Mouse (Mus musculus) small intestine, adult 2 months (tissue): ENCODE data around the gene Slc2a4. TPM values are rescaled to one million over a fixed set of nuclear protein-coding genes. Genes with fewer than 3 reads are reported as not detected.
"Not testable (repeated sequence)": the region's sequence is repeated elsewhere in the genome, so short reads cannot be mapped to it uniquely, and the experiment has no call there.

ENCODE experiments used
- H3K27ac ChIP-seq: fragments of 200-500 bp; 2 replicates; pipeline ENCODE4 v1.5.1; 2012; ENCODE audit warnings: low read depth, low read length, control low read depth, inconsistent platforms; ENCODE audit not compliant: insufficient read depth
- H3K27me3 ChIP-seq: fragments of 200-500 bp; 2 replicates; pipeline ENCODE4 v1.6.1; 2012; ENCODE audit warnings: mild to moderate bottlenecking, moderate library complexity, low read length, inconsistent platforms; ENCODE audit not compliant: control insufficient read depth, insufficient read depth
- H3K36me3 ChIP-seq: fragments of 200-500 bp; 2 replicates; pipeline ENCODE4 v1.6.1; 2012; ENCODE audit warnings: mild to moderate bottlenecking, low read length, control low read depth, inconsistent platforms; ENCODE audit not compliant: control insufficient read depth, insufficient read depth
- H3K4me1 ChIP-seq: fragments of 200-500 bp; 2 replicates; pipeline ENCODE4 v1.6.1; 2012; ENCODE audit warnings: low read length, inconsistent platforms, mixed read lengths; ENCODE audit not compliant: control insufficient read depth, insufficient read depth, insufficient read length
- H3K4me3 ChIP-seq: fragments of 200-500 bp; 2 replicates; pipeline ENCODE4 v1.5.1; 2012; ENCODE audit warnings: low read depth, mild to moderate bottlenecking, control low read depth, inconsistent platforms, low read length, moderate library complexity
- CTCF ChIP-seq: fragments of 200-500 bp; IDR thresholded peaks from 2 replicates; pipeline ENCODE4 v1.5.1; 2012; ENCODE audit warnings: low read depth, mild to moderate bottlenecking, control low read depth, inconsistent platforms, low read length, moderate library complexity, mixed read lengths; ENCODE audit not compliant: insufficient replicate concordance, insufficient read length; ENCODE audit errors: extremely low read depth
- POLR2A ChIP-seq: fragments of 200-500 bp; IDR thresholded peaks from 2 replicates; pipeline ENCODE4 v1.6.1; 2012; ENCODE audit warnings: low read depth, mild to moderate bottlenecking, control low read depth, inconsistent platforms, low read length, moderate library complexity
- WGBS: fragments of 180-500 bp; shearing (Covaris S2); methylation state at CpG from one replicate; pipeline ENCODE4 v1.1.7; 2018; 5-methylcytosine and 5-hydroxymethylcytosine counted together
- polyA plus RNA-seq: library from polyadenylated mRNA; depleted of rRNA; stranded (reverse); fragments of >200 nt; gene quantifications from 2 replicates; pipeline ENCODE4 v1.2.3, GENCODE M21; 2012

Slc2a4 gene
- polyA plus RNA-seq, 1 experiment: 11.2 TPM

DNA sequence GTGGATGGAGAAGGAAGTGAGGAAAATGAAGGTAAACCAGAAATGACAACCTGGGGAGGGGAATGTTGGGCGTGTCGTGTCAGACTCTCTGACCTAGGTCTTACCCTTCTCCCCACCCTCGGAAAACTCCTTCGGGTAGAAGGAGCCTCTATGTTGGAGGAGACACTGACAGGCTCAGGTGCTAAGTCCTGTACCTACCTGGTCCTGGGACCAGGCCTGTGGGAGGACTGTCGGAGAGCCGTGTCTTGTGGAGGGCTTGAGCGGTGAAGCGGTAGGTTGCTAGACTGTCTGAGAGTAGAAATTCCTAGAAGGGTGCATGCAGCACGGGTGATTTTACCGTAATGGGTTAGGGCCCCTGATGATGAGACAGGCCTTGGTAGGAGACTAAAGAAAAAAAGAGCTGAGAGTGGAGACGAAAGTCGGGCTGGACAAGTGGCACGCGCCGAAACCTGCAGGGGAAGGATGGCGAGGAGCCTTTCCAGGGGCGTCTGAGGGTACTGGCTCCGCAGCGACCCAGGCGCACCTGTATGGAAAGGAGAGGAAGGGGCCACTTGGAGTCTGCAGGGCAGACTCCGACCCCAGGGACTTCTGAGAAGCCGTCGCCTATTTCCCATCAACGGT is 16.8 kb upstream of the Slc2a4 start, which contains the start of gene Cldn7:
TSS of gene Cldn7 (plus strand) at position 130 of the 621 bp plus-strand sequence.
- Histone ChIP-seq H3K4me1 (peaks cover 16% of the 10 kb centered on the region; the same call in 1 of the 2 replicates), H3K4me3 (peak within 1 kb of the TSS; percentile 78), H3K27ac (peak within 1 kb of the TSS; percentile 99), H3K36me3 (peaks cover 24% of the 10 kb centered on the region), H3K27me3 (no peaks in the 10 kb centered on the region)
- TF ChIP-seq CTCF (no peak), POLR2A (no peak)
- 10% methylated on average over 24 of the region's 24 CpGs for WGBS

DNA sequence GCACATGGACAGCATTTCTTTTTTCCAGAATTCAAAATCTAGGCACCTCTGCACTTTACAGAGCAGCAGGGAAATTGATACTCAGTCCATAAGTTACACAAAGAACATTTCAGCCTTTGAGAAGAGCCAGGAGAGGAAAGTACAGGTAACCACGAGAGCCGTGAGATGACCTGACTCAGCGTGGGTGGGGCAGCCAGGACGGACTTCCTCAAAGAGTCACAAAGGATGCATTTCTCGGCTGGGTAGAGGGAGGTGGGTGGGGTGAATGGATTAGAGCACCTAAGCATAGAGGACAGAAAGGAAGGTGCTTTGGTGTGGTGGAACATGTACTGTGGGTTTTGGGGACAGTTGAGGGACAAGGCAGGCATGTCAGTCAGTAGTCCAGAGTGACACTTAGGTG is 13.9 kb upstream of the Slc2a4 start:
- 8% methylated on average over 5 of the region's 5 CpGs for WGBS
- H3K4me3 ChIP-seq: no peak overlapping the region
- TF ChIP-seq CTCF (no peak), POLR2A (no peak)
- peaks cover 13% of the 10 kb centered on the region; the same call in 1 of the 2 replicates for H3K4me1 ChIP-seq
- H3K27ac ChIP-seq: peak overlapping the region; percentile 100
- H3K36me3 ChIP-seq: peaks cover 1% of the 10 kb centered on the region
- no peaks in the 10 kb centered on the region for H3K27me3 ChIP-seq

DNA sequence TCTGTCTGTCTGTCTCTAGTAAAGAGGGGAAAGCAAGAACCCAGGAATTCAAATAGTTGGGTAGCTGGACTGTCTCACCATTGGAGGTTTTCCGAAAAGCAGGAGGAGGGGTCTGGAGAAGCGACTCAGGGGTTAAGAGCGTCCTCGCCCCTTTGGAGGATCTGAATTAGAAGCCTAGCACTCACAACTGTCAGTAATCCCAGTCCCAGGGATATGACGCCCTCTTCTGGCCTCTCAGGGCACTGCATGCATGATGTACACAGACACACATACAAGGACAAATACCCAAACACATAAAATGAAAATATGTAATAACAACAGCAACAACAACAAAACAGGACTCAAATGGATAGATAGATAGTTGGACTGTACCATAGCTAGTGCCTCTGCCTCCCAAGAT is 12.6 kb upstream of the Slc2a4 start:
- 62% methylated on average over 5 of the region's 5 CpGs for WGBS
- Histone ChIP-seq H3K27ac (peak overlapping the region; percentile 100), H3K4me1 (peaks cover 13% of the 10 kb centered on the region; the same call in 1 of the 2 replicates), H3K36me3 (no peaks in the 10 kb centered on the region), H3K27me3 (no peaks in the 10 kb centered on the region), H3K4me3 (no peak overlapping the region)
- no peak for TF ChIP-seq POLR2A
- TF ChIP-seq CTCF: peak; percentile 46; the same call in 1 of the 2 replicates

DNA sequence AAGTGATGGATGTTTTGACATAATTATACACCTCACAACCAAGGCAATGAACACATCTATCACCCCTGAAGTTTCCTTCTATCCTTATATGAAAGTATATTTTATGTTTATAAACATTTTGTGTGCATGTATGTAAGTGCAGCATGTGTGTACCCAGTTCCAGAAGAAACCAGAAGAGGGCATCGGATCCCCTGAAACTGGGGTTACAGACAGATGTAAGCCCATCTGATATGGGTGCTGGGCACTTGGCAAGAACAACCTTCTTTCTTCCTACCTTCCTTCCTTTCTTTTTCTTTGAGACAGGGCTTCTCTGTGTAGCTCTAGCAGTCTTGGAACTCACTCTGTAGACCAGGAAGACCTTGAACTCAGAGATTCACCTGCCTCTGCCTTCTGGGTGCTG is 8.2 kb upstream of the Slc2a4 start:
- Histone ChIP-seq H3K4me1 (peaks cover 10% of the 10 kb centered on the region; the same call in 1 of the 2 replicates), H3K36me3 (no peaks in the 10 kb centered on the region), H3K27ac (peak overlapping the region; percentile 14; the same call in 1 of the 2 replicates), H3K27me3 (no peaks in the 10 kb centered on the region), H3K4me3 (no peak overlapping the region)
- WGBS: 79% methylated on average over 1 of the region's 1 CpGs
- TF ChIP-seq CTCF (no peak), POLR2A (no peak)

DNA sequence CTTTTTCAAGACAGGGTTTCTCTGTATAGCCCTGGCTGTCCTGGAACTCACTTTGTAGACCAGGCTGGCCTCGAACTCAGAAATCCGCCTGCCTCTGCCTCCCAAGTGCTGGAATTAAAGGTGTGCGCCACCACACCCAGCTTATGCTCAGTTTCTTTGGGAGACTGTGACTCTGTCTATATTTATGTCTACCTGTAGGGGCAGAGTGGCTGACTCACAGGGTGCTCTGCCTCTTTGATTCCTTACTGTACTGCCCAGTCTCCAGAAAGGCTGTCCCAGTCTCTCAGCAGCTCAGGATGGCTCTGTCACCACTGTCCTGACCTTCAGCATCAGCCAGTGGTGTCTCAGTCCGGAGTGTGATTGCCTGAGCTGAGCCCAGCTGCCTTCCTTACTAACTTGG is 7.6 kb upstream of the Slc2a4 start:
- H3K4me1 ChIP-seq, H3K27me3 ChIP-seq, H3K36me3 ChIP-seq, H3K4me3 ChIP-seq: not testable (repeated sequence)
- WGBS: 69% methylated on average over 4 of the region's 4 CpGs
- H3K27ac ChIP-seq: peak overlapping the region; percentile 20; the same call in 1 of the 2 replicates

DNA sequence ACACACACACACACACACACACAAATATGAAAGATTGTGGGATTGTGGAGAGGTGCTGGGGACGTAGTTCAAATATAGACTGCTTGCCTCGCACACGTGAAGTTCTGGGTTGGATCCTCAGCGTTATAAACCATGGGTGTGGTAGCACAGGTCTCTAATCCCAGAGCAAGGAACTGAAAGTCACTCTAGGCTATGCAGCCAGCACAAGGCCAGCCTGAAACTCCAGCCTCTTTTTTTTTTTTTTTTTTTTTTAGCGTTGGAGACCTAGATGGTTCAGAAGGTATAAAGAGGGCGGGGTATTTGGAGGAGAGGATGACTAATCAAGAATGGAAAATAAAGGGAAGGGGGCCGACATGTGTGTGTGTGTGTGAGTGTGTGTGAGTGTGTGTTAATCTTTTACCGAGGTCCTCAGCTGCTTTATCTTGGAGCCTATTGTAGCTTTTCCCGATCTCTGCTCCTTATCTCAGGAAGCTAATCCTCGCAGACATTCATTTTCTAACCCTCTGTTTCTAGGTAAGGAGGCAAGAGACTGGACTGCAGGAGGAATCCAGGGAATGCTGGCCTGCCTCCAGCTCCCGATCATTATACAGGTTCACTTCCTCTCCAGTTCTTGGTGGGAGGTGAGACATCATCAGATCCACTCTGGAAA is 5.4 kb upstream of the Slc2a4 start:
- peak overlapping the region; percentile 77 for H3K27ac ChIP-seq
- no peaks in the 10 kb centered on the region for H3K27me3 ChIP-seq
- H3K36me3 ChIP-seq: no peaks in the 10 kb centered on the region
- peaks cover 7% of the 10 kb centered on the region for H3K4me1 ChIP-seq
- TF ChIP-seq CTCF: no peak
- no peak for TF ChIP-seq POLR2A
- peak overlapping the region; percentile 13; the same call in 1 of the 2 replicates for H3K4me3 ChIP-seq
- whole genome bisulfite sequencing: 14% methylated on average over 11 of the region's 11 CpGs

DNA sequence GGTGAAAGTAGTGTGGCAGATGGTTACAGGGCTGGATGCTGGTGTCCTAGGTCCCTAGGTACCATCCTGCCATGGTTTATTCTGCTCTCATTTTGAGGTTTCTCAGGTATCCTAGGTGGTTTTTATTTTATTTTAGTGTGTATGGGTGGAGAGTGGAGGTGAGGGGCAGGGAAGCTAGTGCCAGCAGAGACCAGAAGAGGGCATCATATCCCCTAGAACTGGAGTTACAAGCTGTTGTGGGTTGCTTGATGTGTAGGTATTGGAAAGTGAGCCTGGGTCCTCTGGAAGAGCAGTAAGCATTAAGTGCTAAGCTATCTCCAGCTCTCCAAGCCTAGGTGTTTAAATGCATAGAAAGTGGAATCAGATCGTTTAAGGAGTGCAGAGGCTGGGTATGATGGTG is 4.3 kb upstream of the Slc2a4 start:
- 33% methylated on average over 1 of the region's 1 CpGs for WGBS
- no peak for TF ChIP-seq POLR2A
- peak; percentile 34; the same call in 1 of the 2 replicates for TF ChIP-seq CTCF
- no peak overlapping the region for H3K4me3 ChIP-seq
- H3K27me3 ChIP-seq: no peaks in the 10 kb centered on the region
- H3K36me3 ChIP-seq: no peaks in the 10 kb centered on the region
- peak overlapping the region; percentile 77; the same call in 1 of the 2 replicates for H3K27ac ChIP-seq
- peaks cover 9% of the 10 kb centered on the region for H3K4me1 ChIP-seq
